Mouse (Mus musculus) retina, postnatal 1 day (tissue): ENCODE results near the gene Rmi2.
"Not testable (repeated sequence)": the region's sequence is repeated elsewhere in the genome, so short reads cannot be mapped to it uniquely, and the experiment has no call there.

ENCODE experiments used
- DNase-seq: peaks from one replicate; pipeline ENCODE4 v3.0.0-alpha.2; 2012

The Rmi2 gene

DNA sequence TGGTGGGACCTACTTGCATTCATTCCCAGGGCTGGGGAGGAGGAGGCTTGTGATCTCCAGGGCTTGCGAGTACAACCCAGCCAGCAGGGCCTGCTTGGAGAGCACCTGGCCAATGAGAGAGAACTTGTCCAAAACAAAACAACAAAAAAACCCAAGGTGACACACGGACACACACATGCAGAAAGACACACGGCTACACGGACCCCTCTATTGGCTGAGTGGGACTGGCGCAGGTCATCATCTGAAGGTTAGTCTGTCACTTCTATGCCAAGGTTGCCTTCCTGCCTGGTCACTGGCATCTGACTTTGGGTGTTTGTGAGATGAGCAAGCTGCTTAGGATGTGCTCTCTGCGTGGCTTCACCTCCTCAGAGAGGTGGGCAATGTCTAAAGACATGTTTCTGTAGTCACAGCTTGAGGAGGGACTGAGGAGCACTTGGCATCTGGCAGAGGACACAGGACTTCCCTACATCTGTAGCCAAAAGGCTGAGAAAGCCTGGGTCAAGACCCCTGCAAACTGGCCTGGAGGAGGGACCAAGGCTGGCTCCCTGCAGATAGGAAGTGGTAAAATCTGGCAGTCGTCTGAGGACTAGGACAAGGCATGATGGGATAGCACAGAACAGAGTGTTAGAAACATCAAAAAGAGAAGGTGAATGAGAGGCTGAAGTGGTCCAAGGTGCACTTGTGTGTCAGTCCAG lies 6.9 kb upstream of the Rmi2 start:
- DNase-seq = no peak

DNA sequence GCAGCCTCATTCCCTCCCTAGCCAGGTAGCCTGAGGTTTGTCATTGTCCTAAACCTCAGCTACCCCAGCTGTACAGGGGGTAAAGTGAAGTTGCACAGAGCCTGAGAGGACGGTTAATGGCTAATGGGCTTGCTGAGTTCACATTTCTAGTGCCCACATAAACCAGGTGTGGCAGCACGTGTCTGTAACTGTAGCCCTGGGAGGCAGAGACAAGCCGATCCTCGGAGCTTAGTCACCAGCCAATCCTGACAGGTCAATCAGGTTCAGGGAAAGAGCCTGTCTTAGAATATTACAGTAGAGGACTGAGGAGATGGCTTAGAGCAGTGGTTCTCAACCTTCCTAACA lies 6.4 kb upstream of the Rmi2 start:
- no peak for DNase-seq

DNA sequence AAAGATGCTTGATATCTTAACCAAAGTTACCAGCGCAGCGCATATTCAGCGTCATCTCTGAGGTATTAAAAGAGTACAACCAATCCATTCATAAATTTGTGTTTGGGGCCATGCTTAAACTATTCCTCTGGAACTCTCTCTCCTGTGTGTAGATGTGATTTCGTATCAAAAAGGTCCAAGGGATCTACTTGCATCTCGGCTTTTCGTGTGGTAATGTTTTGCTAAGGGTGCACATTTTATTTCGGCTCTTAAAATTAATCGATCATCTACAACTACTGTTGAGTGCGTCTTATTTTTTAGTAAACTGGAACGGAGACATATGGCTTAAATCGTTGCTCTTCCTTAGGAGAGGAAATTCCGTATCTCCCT lies 333 bp upstream of the Rmi2 start:
- DNase-seq = no peak

DNA sequence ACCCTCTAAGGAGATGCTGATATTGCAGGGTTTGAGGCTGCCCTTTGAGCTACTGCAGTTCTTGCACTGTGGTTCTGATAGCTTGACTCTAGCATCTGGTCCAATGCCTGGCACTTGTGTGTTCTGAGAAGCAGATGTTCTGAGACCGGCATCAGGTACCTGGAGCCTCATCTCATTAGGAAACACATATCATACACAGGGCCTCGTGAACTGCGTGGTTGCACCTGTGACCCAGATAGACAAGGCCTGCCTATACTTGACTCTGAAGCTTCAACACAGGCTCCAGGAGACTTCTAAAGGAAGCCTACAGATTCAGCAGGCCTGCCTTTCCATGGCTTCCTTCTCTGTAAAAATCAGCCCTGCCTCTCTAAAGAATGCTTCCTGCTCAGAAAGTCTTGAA lies 1.5 kb downstream of the Rmi2 start:
- no peak for DNase-seq

DNA sequence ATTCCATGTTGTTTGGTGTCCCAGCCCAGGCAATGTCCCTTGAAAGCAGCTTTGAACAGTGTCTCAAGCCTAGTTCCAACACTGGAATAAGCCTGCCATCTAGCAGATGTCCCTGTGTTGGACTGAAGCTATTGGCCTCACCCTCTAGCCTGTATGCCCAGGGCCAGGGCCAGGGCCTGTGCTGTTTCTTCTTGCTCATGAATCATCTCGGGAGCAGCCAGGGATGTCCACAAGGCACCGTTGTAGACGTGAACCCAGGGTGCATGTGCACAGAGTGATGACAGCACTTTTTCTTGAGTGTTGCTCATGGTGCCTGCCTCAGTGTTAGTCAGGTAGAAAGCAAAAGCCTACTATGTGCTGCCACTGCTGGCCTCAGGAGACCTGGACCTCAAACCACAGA lies 2.4 kb downstream of the Rmi2 start:
- no peak for DNase-seq

DNA sequence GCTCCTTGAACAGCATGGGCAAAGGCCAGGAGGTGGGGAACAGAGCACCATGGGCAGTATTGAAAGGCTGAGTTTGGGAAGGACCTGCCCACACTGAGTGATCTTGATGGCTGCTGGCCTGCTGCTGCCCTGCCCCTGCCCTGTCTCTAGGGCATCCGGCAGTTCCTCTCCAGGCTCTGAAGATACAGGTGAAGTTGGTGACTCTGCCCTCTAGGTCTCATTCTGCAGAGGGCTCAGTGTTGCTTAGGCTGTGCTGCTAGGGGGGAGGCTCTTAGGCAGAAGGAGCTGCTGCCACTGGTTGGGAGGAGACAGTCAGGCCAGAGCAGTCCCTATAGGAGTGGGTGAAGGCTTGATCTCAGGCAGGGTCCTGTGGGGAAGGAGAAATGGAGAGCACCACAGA lies 3.0 kb downstream of the Rmi2 start:
- DNase-seq = no peak

DNA sequence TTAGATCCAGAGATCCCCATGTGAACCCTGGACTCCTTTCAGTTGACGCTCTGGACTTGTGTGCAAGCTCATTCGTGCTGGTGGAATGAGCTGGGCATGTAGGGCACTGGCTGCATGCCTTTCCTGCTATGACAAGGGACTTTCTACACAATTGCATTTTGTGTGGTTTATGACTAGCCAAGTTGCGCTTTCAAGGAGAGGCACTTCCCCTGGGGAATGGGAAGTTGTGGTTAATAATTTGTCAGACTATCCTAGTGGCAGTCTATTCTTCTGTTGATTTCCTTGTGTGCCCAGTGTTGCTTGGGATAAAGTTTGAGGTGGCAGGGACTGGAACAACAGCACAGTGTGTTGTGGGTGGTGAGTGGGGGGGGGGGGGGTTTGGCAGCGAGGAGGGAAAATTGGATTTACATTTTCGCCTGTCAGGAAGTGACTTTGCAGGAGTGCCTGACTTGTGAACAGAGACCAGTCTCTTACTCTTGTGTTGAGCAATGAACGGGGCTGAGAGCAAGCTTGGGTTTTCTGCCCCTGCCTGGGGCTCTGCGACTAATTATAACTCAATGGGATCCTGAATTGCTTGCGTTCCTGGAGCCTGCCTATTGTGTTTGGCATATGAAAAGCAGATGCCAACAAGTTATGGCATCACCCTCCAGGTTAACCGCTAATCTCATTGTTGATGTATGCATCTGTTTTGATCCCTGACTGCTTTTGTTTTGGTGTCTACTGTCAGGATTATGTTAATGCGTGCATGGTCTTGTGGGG lies 3.8 kb downstream of the Rmi2 start:
- peak; percentile 54 for DNase-seq

DNA sequence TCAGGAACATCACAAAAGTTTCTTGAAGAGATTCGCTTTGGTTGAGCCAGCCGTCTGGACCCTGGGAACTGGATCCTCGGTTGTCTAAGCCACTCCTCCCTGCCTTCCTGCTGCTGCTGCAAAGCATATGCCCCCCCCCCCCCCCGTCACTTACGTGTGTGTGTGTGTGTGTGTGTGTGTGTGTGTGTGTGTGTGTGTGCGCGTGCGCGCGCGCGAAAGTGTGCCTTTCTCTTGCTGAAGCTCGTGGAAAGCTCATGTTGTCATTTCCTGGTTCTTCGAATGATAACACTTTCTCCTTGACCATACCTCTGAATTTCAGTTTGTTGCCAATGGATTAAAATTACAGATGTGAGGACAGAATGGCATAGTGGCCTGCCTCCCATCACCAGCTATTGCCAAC lies 5.2 kb downstream of the Rmi2 start:
- no peak for DNase-seq

DNA sequence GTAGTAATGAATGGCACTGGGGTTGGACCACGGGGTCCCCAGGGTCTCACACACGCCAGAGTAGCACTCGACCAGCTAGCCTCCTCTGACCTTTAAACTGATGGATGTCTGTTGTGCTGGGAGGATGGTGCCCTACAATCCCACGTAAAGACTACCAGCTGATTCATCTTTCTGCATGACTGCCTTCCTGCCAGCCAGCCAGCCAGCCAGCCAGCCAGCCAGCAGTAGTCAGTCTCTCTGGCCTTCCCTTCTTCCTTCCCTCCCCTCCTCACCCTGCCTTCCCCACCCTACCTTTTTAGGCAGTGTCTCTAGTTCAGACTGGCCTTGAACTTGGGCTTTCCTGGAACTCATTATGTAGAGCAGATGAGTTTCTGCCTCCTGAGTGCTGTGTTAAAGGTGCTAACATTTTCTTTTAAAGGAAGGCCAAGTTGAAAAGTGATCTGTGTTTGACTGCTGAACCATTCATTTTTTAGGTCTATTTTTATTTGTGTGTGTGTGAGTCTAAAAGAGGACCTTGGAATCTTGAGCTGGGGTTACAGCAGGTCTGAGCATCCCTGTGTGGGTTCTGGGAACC lies 7.5 kb downstream of the Rmi2 start:
- peak; percentile 18 for DNase-seq

DNA sequence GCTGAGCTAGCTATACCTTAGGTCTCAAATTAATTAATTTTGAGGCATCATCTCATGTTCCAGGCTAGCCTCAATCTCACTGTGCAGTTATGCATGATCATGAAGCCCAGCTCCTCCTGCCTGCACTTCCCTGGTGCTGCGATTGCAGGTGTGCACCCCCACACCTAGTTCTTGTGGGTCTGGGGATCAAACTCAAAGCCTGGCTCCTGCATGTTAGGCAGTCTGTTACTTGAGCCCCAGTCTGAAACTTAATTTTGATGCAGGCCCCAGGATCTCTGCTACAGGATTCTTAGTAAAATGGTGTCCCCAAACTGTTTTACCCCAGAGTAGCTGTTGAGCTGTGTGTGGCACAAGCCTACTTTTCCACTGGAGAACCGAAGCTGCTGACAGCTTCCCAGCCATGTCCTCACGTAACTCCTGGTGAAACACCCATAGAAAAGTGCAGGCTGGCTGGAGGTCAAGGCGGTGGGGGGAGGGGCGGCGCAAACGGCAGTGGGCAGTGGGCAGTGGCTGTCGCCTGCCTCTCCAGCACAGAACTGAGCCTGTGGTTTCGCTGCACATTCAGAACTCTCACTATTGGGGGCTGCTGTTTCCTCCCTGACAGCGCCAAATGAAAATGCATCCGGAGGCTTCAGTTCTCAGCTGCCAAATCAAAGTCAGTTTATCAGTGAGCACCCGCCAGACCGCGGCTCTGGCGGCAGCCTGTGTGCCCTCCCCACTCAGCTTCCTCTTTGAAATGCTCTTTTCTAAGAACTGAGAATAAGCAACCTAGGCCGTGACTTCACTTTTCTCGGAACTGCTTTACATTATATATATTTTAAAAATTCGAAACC lies 8.8 kb downstream of the Rmi2 start:
- peak; percentile 39 for DNase-seq

DNA sequence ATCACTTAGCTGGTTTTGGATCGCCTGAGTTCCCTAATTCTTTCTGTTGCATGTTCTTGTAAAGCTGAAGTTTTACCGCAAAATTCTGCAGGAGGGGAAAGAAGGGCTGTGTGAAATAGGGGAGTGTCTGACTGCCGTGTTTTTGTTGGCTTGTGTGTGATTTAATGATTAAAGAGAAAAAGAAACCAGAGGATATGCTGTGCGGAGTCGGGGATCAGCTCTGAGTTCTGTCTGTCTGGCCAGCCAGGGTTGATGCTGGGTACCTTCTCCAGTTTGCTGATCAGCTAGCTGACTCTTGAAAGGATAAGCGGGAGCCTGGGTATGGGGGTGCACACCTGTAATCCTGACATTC lies 9.4 kb downstream of the Rmi2 start:
- DNase-seq = no peak

DNA sequence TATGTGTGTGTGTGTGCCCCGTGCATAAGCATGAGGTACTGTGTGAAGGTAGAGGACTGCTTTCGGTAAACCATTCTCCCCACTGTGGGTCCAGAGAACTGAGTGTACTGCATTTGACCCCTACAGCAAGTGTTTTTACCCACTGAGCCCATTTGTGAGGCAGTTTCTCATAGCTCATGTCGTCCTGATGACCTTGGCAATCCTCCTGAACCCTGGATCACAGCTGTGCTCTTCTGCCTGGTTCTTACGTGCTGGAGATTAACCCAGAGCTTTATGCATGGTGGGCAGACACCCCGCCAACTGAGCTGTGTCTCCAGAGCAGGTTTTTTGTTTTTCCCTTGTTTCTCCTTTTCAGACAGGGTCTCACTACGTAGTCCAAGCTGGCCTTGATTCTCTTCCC lies 11.1 kb downstream of the Rmi2 start:
- DNase-seq = no peak

DNA sequence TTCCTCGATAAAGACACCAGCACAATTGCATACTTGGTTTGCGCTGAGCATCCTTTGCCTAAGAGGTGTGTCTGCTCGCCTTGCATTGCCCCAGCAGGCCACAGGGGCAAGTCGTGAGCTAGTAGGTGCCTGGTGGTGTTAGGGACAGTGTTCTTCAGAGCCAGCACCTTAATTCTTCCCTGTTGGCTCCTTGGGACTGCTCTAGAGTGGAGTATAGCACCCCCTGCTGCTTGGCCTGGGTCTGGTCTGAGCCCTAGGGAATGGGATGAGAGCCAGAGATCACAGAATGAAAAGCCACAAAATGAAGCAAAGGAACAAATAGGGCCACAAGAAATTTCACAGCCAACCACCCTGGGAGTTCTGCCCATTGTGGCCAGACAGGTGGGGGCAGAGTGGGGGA lies 11.6 kb downstream of the Rmi2 start:
- peak; percentile 50 for DNase-seq

DNA sequence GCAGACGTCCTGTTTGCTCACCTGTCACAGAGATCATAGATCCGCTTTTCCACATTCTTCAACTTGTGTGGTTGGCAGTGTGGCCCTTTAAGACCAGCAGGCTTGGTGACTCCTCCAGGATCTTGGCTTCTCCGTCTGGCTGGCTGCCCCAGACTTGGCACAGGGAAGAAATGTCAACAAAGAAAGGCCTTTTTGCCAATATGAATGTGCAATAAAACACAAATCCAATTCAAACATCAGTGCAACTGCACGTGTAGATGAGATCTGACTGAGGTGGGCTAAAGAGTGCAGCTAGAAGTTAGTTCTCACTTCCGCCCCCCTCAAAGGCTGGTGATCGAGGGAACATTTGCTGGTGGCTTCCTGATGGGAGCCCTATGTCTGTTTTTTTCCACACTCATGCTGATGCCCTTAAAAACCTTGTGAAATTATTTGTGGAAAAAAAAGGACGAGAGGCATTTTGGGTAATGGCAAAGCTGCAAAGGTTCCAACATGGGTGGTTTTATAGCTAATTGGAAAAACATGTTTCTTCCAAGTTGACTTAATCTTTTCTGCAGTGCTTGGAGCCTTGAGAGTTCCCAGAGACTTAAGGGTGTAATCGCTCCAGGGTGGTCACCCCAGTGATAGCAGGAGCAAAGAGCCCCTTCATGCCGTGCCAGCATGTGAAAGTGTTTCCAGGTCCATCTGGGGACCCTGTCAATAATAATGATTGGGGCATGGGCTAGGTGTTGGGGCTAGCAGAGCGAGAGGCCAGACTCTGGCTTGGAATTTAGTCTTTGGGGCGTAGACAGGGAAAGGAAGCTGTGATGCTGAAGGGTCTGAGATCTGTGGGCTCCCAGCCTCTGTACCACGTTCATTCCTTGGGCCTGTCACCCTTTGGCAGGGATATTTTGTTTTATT lies 15.4 kb downstream of the Rmi2 start:
- no peak for DNase-seq

DNA sequence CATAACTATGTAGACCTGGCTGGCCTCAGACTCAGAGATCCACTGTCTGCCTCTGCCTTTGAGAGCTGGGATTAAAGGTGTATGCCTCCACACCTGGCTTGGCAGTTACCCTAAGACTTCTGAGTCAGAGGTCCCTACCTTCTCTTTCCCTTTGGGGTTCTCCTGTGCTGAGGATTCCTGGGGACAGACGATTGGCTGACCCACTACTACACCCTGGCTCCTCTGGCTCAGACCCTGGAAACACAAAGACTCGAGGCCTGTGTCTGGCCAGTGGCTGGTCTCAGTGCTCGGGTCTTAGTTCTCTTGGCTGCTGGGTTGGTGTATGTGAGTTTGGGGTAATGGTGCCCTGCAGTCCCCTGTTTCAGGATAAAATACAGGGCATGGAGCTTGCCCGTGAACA lies 16.0 kb downstream of the Rmi2 start:
- no peak for DNase-seq

DNA sequence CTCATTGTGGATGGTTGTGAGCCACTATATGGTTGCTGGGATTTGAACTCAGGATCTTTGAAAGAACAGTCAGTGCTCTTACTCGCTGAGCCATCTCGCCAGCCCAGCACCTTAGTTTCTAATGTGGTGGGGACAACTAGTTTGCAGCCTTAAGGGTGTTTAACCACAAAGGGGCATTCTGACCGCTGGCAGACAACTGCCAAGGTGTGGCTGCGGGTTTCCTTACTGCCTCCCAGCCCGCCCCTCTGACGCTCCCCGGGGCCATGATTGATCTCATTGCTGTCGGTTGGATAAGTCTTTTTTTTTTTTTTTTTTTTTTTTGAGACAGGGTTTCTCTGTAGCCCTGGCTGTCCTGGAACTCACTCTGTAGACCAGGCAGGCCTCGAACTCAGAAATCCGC lies 17.4 kb downstream of the Rmi2 start:
- not testable (repeated sequence) for DNase-seq

DNA sequence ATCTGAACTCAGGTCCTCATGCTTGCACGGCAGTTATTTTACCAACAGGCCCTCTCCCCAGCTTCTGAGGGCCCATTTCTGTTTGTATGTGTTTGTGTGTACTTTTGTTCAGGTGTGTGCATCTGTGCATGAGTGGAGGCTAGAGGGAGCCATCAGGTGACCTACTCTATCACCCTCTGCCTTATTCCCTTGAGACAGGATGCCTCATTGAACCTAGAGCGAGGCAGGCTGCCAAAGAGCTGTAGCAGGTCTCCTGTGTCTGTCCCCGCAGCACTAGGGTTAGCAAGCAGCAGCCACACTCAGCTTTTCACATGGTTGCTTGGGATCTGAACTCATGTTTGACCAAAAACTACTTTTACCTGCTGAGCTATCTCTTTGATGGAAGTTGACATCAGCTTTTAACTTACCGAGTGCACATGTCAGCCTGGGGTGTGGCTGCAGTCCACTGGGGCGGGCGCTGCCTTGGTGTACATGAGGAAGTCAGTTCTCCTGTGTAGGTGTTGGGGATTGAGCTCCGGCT lies 24.9 kb downstream of the Rmi2 start:
- no peak for DNase-seq

DNA sequence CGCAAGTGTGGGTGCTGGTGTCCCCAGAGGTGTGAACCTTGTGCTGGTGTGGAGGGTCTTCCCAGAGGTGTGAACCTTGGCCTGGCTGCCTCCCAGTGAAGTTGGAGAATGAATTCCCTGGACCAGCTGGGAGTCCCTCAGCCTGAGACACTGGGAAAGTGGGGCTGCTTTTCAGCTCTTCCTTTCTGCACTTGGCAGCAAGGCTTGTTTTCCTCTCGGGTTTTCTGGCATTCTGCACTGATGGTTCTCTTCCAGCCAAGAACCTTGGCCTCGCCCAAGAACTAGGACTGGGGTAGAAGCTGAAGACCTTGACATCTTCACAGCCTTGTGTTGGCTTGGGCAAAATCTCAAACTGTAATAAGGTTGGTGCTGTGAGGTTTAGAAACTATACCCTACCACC lies 26.5 kb downstream of the Rmi2 start:
- no peak for DNase-seq

DNA sequence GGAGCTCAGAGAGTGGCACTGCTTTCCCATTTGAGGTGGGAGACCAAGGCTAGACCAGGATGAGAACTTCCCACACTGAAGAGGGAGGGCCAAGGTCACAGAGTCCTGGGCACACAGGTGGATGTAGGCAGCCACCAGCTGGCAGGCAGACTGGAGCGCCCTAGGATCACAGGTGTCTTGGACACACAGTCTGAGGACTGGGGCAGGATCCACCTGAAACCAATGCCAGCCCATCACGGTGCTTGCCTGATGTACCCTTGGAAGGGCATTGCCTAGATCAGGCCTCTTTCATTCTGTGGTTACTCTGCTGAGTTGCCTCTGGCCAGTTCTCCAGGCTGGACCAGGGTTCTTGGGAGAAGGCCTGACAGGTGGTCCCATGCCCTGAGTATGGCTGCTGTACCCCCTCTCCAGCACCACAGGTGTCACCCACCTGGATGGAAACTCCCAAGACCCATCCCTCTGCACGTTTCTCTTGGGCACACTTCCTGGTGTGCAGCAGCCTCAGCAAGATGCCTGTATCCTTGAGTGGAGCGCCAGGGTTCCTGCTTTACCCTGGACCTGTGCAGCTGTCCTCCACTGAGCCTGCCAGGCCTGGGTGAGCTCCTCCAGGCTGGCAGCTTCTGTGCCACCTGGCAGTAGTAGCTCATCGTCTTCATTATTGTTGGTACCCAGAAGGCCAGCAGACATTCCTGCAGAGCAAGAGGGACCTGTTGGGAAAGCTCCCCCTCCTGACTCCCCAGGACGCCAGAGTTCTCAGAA lies 30.2 kb downstream of the Rmi2 start:
- DNase-seq = no peak

DNA sequence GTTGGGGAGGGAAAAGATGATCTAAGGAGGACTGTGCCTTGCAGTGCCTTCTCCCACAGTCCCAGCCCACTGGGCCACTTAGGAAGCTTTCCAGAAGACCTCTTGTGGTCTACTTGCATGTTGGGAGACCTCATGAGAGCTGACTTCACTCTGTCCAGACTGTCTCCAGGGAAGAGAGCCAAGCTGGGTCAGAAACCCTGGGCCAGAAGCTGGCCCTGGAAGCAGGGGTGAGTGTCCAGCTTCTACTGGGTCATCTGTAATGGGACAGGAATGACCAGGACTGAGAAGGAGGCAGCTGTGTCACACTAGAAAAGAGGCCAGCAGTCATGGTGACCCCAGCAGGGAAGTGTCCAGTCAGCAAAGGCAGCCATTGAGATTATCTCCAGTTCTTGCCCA lies 30.7 kb downstream of the Rmi2 start:
- DNase-seq = no peak

DNA sequence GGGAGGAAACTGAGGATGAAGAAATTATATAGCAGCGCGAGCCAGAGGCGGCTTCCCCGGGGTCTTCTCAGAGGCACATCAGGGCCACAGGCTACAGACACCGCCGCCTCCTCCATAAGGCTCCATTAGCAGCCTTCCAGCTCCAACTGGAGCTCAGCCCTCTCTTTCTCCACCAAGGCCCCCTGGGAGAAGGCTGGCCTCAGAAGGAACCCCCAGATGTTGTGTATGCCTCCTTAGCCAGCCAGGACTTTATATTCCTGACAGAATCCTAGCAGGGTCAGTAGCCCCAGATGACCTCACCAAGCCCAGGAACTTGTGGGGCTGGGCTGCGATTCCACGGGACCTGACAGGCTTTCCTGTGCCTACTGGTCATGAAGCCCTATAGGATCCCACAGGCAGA lies 32.0 kb downstream of the Rmi2 start:
- no peak for DNase-seq

DNA sequence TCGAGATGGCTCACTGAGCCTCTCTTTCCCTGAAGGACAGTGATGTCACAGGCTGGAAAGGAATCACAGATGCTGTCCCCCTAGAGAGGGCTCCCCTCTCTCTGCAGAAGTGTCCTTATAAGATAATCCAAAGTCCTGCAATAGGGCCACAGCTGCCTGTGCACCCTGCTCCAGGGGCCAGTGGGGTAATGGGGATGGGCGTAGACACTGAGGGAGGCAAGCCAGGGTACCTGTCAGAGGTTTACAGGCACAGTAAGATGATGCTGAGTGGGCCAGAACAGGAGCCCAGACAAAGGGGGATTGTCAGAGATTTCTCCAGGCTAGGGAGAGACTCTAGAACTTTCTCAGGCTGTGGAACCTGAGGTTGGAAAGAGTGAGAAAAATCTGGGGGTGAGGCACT lies 32.6 kb downstream of the Rmi2 start:
- DNase-seq = no peak
